Mouse (Mus musculus): ENCODE measurements around the gene Psip1. TPM values are rescaled to one million over a fixed set of nuclear protein-coding genes. Genes with fewer than 3 reads are reported as not detected.
"Not testable (repeated sequence)": the region's sequence is repeated elsewhere in the genome, so short reads cannot be mapped to it uniquely, and the experiment has no call there.

The Psip1 gene
- polyA plus RNA-seq, 1 experiment from 2014 or later: 36.1 TPM

GRCm38 (mm10) chr4:83512644-83513043, 26.4 kb upstream of the Psip1 start:
- Histone ChIP-seq H3K4me3 (ENCODE audit: low read depth, low read length) (no peak overlapping the region), H3K9ac (ENCODE audit: low read depth, low read length) (no peak overlapping the region), H3K4me2 (ENCODE audit: low read depth, low read length) (no peak overlapping the region), H3K9me3 (replicated peaks; ENCODE audit: control insufficient read depth, low read length) (no peaks in the 10 kb centered on the region), H3K4me1 (ENCODE audit: control insufficient read depth, low read depth, low read length) (no peaks in the 10 kb centered on the region), H3K36me3 (ENCODE audit: control insufficient read depth, insufficient read depth) (no peaks in the 10 kb centered on the region), H3K27ac (ENCODE audit: low read length) (no peak overlapping the region), H3K27me3 (ENCODE audit: control insufficient read depth, insufficient read depth, low read depth, low read length) (no peaks in the 10 kb centered on the region)
- 28% methylated on average over 2 of the region's 2 CpGs for WGBS (ENCODE audit: insufficient replicate concordance)
- no peak for ATAC-seq (ENCODE audit: low read depth)

- no peak for ATAC-seq (ENCODE audit: low read depth)
- Histone ChIP-seq H3K36me3 (ENCODE audit: control insufficient read depth, insufficient read depth) (no peaks in the 10 kb centered on the region), H3K27me3 (ENCODE audit: control insufficient read depth, insufficient read depth, low read depth, low read length) (no peaks in the 10 kb centered on the region; the same call in 1 of the 2 replicates), H3K9ac (ENCODE audit: low read depth, low read length) (no peak overlapping the region), H3K4me1 (ENCODE audit: control insufficient read depth, low read depth, low read length) (no peaks in the 10 kb centered on the region), H3K9me3 (replicated peaks; ENCODE audit: control insufficient read depth, low read length) (no peaks in the 10 kb centered on the region), H3K27ac (ENCODE audit: low read length) (no peak overlapping the region), H3K4me2 (ENCODE audit: low read depth, low read length) (no peak overlapping the region), H3K4me3 (ENCODE audit: low read depth, low read length) (no peak overlapping the region)
- WGBS (ENCODE audit: insufficient replicate concordance): 70% methylated on average over 3 of the region's 3 CpGs
Observed at GRCm38 (mm10) chr4:83512217-83512616, 26.0 kb upstream of the Psip1 start.

GRCm38 (mm10) chr4:83511083-83511482, 24.8 kb upstream of the Psip1 start:
- 70% methylated on average over 8 of the region's 8 CpGs for WGBS (ENCODE audit: insufficient replicate concordance)

GRCm38 (mm10) chr4:83509600-83509999, 23.3 kb upstream of the Psip1 start:
- Histone ChIP-seq H3K4me3 (ENCODE audit: low read depth, low read length) (no peak overlapping the region), H3K9me3 (replicated peaks; ENCODE audit: control insufficient read depth, low read length) (no peaks in the 10 kb centered on the region), H3K27ac (ENCODE audit: low read length) (no peak overlapping the region), H3K4me2 (ENCODE audit: low read depth, low read length) (no peak overlapping the region), H3K4me1 (ENCODE audit: control insufficient read depth, low read depth, low read length) (no peaks in the 10 kb centered on the region), H3K27me3 (ENCODE audit: control insufficient read depth, insufficient read depth, low read depth, low read length) (no peaks in the 10 kb centered on the region; the same call in 1 of the 2 replicates), H3K9ac (ENCODE audit: low read depth, low read length) (no peak overlapping the region), H3K36me3 (ENCODE audit: control insufficient read depth, insufficient read depth) (no peaks in the 10 kb centered on the region)
- ATAC-seq (ENCODE audit: low read depth): no peak
- 36% methylated on average over 2 of the region's 2 CpGs for WGBS (ENCODE audit: insufficient replicate concordance)

More at GRCm38 (mm10) chr4:83511083-83511482, 24.8 kb upstream of the Psip1 start:
- Histone ChIP-seq H3K9ac (ENCODE audit: low read depth, low read length) (no peak overlapping the region), H3K4me2 (ENCODE audit: low read depth, low read length) (no peak overlapping the region), H3K27ac (ENCODE audit: low read length) (no peak overlapping the region), H3K9me3 (replicated peaks; ENCODE audit: control insufficient read depth, low read length) (no peaks in the 10 kb centered on the region), H3K27me3 (ENCODE audit: control insufficient read depth, insufficient read depth, low read depth, low read length) (no peaks in the 10 kb centered on the region; the same call in 1 of the 2 replicates), H3K4me1 (ENCODE audit: control insufficient read depth, low read depth, low read length) (no peaks in the 10 kb centered on the region), H3K36me3 (ENCODE audit: control insufficient read depth, insufficient read depth) (no peaks in the 10 kb centered on the region), H3K4me3 (ENCODE audit: low read depth, low read length) (no peak overlapping the region)
- no peak for ATAC-seq (ENCODE audit: low read depth)

GRCm38 (mm10) chr4:83501037-83501430, 14.8 kb upstream of the Psip1 start:
- ATAC-seq (ENCODE audit: low read depth): no peak
- no peak overlapping the region for H3K27ac ChIP-seq (ENCODE audit: low read length)
- WGBS (ENCODE audit: insufficient replicate concordance): 35% methylated on average over 7 of the region's 7 CpGs
- H3K27me3 ChIP-seq (ENCODE audit: control insufficient read depth, insufficient read depth, low read depth, low read length): no peaks in the 10 kb centered on the region
- H3K9ac ChIP-seq (ENCODE audit: low read depth, low read length): no peak overlapping the region
- no peaks in the 10 kb centered on the region for H3K36me3 ChIP-seq (ENCODE audit: control insufficient read depth, insufficient read depth)
- no peak overlapping the region for H3K4me3 ChIP-seq (ENCODE audit: low read depth, low read length)
- no peaks in the 10 kb centered on the region for H3K4me1 ChIP-seq (ENCODE audit: control insufficient read depth, low read depth, low read length)
- H3K9me3 ChIP-seq (replicated peaks; ENCODE audit: control insufficient read depth, low read length): no peaks in the 10 kb centered on the region
- H3K4me2 ChIP-seq (ENCODE audit: low read depth, low read length): no peak overlapping the region

GRCm38 (mm10) chr4:83500154-83501036, 14.1 kb upstream of the Psip1 start:
- Histone ChIP-seq H3K4me3 (ENCODE audit: low read depth, low read length) (no peak overlapping the region), H3K9ac (ENCODE audit: low read depth, low read length) (no peak overlapping the region), H3K9me3 (replicated peaks; ENCODE audit: control insufficient read depth, low read length) (no peaks in the 10 kb centered on the region), H3K27ac (ENCODE audit: low read length) (no peak overlapping the region), H3K4me2 (ENCODE audit: low read depth, low read length) (no peak overlapping the region), H3K27me3 (ENCODE audit: control insufficient read depth, insufficient read depth, low read depth, low read length) (no peaks in the 10 kb centered on the region), H3K36me3 (ENCODE audit: control insufficient read depth, insufficient read depth) (no peaks in the 10 kb centered on the region), H3K4me1 (ENCODE audit: control insufficient read depth, low read depth, low read length) (no peaks in the 10 kb centered on the region)
- no peak for ATAC-seq (ENCODE audit: low read depth)
- 19% methylated on average over 22 of the region's 22 CpGs for WGBS (ENCODE audit: insufficient replicate concordance)

GRCm38 (mm10) chr4:83497013-83497412, 10.8 kb upstream of the Psip1 start:
- not testable (repeated sequence) for H3K27me3 ChIP-seq (ENCODE audit: control insufficient read depth, insufficient read depth, low read depth, low read length); H3K4me3 ChIP-seq (ENCODE audit: low read depth, low read length); H3K9me3 ChIP-seq (replicated peaks; ENCODE audit: control insufficient read depth, low read length); H3K27ac ChIP-seq (ENCODE audit: low read length); H3K4me1 ChIP-seq (ENCODE audit: control insufficient read depth, low read depth, low read length); ATAC-seq (ENCODE audit: low read depth); H3K4me2 ChIP-seq (ENCODE audit: low read depth, low read length); H3K36me3 ChIP-seq (ENCODE audit: control insufficient read depth, insufficient read depth); H3K9ac ChIP-seq (ENCODE audit: low read depth, low read length)
- 69% methylated on average over 5 of the region's 5 CpGs for WGBS (ENCODE audit: insufficient replicate concordance)

GRCm38 (mm10) chr4:83493112-83493511, 6.9 kb upstream of the Psip1 start:
- no peak for ATAC-seq (ENCODE audit: low read depth)

GRCm38 (mm10) chr4:83489121-83489520, 2.9 kb upstream of the Psip1 start:
- Histone ChIP-seq H3K27me3 (ENCODE audit: control insufficient read depth, insufficient read depth, low read depth, low read length) (no peaks in the 10 kb centered on the region), H3K4me1 (ENCODE audit: control insufficient read depth, low read depth, low read length) (peaks cover 6% of the 10 kb centered on the region), H3K9me3 (replicated peaks; ENCODE audit: control insufficient read depth, low read length) (no peaks in the 10 kb centered on the region), H3K36me3 (ENCODE audit: control insufficient read depth, insufficient read depth) (no peaks in the 10 kb centered on the region), H3K9ac (ENCODE audit: low read depth, low read length) (no peak overlapping the region), H3K4me3 (ENCODE audit: low read depth, low read length) (no peak overlapping the region), H3K4me2 (ENCODE audit: low read depth, low read length) (no peak overlapping the region), H3K27ac (ENCODE audit: low read length) (no peak overlapping the region)
- 62% methylated on average over 5 of the region's 5 CpGs for WGBS (ENCODE audit: insufficient replicate concordance)
- no peak for ATAC-seq (ENCODE audit: low read depth)

More at GRCm38 (mm10) chr4:83493112-83493511, 6.9 kb upstream of the Psip1 start:
- H3K4me2 ChIP-seq (ENCODE audit: low read depth, low read length): no peak overlapping the region
- 85% methylated on average over 1 of the region's 1 CpGs for WGBS (ENCODE audit: insufficient replicate concordance)
- H3K36me3 ChIP-seq (ENCODE audit: control insufficient read depth, insufficient read depth): no peaks in the 10 kb centered on the region
- H3K9me3 ChIP-seq (replicated peaks; ENCODE audit: control insufficient read depth, low read length): no peaks in the 10 kb centered on the region
- H3K27me3 ChIP-seq (ENCODE audit: control insufficient read depth, insufficient read depth, low read depth, low read length): no peaks in the 10 kb centered on the region
- no peak overlapping the region for H3K27ac ChIP-seq (ENCODE audit: low read length)
- H3K9ac ChIP-seq (ENCODE audit: low read depth, low read length): no peak overlapping the region
- H3K4me1 ChIP-seq (ENCODE audit: control insufficient read depth, low read depth, low read length): no peaks in the 10 kb centered on the region
- no peak overlapping the region for H3K4me3 ChIP-seq (ENCODE audit: low read depth, low read length)
